Mouse (Mus musculus) stomach, embryonic 15.5 days (tissue): ENCODE measurements around the gene Plekhg3. TPM values are rescaled to one million over a fixed set of nuclear protein-coding genes. Genes with fewer than 3 reads are reported as not detected.

Source experiments
- ATAC-seq: fragments of 200-750 bp; cut with Nextera tagmentation; 2 replicates; pipeline ENCODE4 v1.8.0; 2017; ENCODE audit warnings: low read depth, moderate number of reproducible peaks, moderate TSS enrichment; ENCODE audit not compliant: insufficient read depth, low FRiP score
- H3K27ac ChIP-seq: fragments of 300-500 bp; sonication (generic); 2 replicates; pipeline ENCODE4 v1.5.1; 2015; ENCODE audit warnings: mild to moderate bottlenecking, inconsistent platforms
- H3K27me3 ChIP-seq: fragments of 300-500 bp; sonication (generic); replicated peaks from 2 replicates; pipeline ENCODE4 v1.6.1; 2015; ENCODE audit warnings: inconsistent platforms
- H3K36me3 ChIP-seq: fragments of 300-500 bp; sonication (generic); 2 replicates; pipeline ENCODE4 v1.6.1; 2015; ENCODE audit warnings: inconsistent platforms
- H3K4me1 ChIP-seq: fragments of 300-500 bp; sonication (generic); 2 replicates; pipeline ENCODE4 v1.6.1; 2015; ENCODE audit warnings: inconsistent platforms
- H3K4me2 ChIP-seq: fragments of 300-500 bp; sonication (generic); 2 replicates; pipeline ENCODE4 v1.6.1; 2015; ENCODE audit warnings: mild to moderate bottlenecking, inconsistent platforms
- H3K4me3 ChIP-seq: fragments of 300-500 bp; sonication (generic); replicated peaks from 2 replicates; pipeline ENCODE4 v1.5.1; 2015; ENCODE audit warnings: inconsistent platforms
- H3K9ac ChIP-seq: fragments of 300-500 bp; sonication (generic); 2 replicates; pipeline ENCODE4 v1.6.1; 2015; ENCODE audit warnings: inconsistent platforms
- H3K9me3 ChIP-seq: fragments of 300-500 bp; sonication (generic); 2 replicates; pipeline ENCODE4 v1.6.1; 2016; ENCODE audit warnings: inconsistent platforms
- WGBS: fragments of 180-500 bp; shearing (Covaris S2); methylation state at CpG from one replicate; pipeline ENCODE4 v1.1.7; 2015; 5-methylcytosine and 5-hydroxymethylcytosine counted together
- polyA plus RNA-seq: library from polyadenylated mRNA; unstranded; fragments of >200 nt; fragmentation: Nextera tagmentation; extraction: Ambion mirVana; gene quantifications from 2 replicates; pipeline ENCODE4 v1.2.1, GENCODE M21; 2015

The Plekhg3 gene
- polyA plus RNA-seq, 1 experiment from 2014 or later = 11.5 TPM

- H3K27me3 ChIP-seq = no peaks in the 10 kb centered on the region
- 87% methylated on average over 9 of the region's 9 CpGs for WGBS
- no peaks in the 10 kb centered on the region for H3K9me3 ChIP-seq
- no peak overlapping the region for H3K4me3 ChIP-seq
- no peak overlapping the region for H3K4me2 ChIP-seq
- no peaks in the 10 kb centered on the region for H3K4me1 ChIP-seq
- ATAC-seq = no peak
- H3K9ac ChIP-seq = no peak overlapping the region
- no peak overlapping the region for H3K27ac ChIP-seq
- peaks cover 39% of the 10 kb centered on the region for H3K36me3 ChIP-seq
Observed at GRCm38 (mm10) chr12:76576061-76576460, 45.4 kb downstream of the Plekhg3 start.

- no peak for ATAC-seq
- Histone ChIP-seq H3K9ac (no peak overlapping the region), H3K4me3 (no peak overlapping the region), H3K9me3 (no peaks in the 10 kb centered on the region), H3K36me3 (peaks cover 39% of the 10 kb centered on the region), H3K27me3 (no peaks in the 10 kb centered on the region), H3K27ac (no peak overlapping the region), H3K4me1 (no peaks in the 10 kb centered on the region), H3K4me2 (no peak overlapping the region)
- 95% methylated on average over 8 of the region's 8 CpGs for WGBS
Observed at GRCm38 (mm10) chr12:76576806-76577205, 46.1 kb downstream of the Plekhg3 start.

GRCm38 (mm10) chr12:76577858-76578257, 47.2 kb downstream of the Plekhg3 start:
- Histone ChIP-seq H3K27ac (no peak overlapping the region), H3K27me3 (no peaks in the 10 kb centered on the region), H3K9ac (no peak overlapping the region), H3K9me3 (no peaks in the 10 kb centered on the region), H3K4me2 (no peak overlapping the region), H3K36me3 (peaks cover 39% of the 10 kb centered on the region), H3K4me1 (peaks cover 4% of the 10 kb centered on the region), H3K4me3 (no peak overlapping the region)
- 86% methylated on average over 16 of the region's 16 CpGs for WGBS
- ATAC-seq = no peak

GRCm38 (mm10) chr12:76578465-76578864, 47.8 kb downstream of the Plekhg3 start:
- H3K27ac ChIP-seq = no peak overlapping the region
- no peak for ATAC-seq
- peaks cover 8% of the 10 kb centered on the region for H3K4me1 ChIP-seq
- H3K9me3 ChIP-seq = no peaks in the 10 kb centered on the region
- H3K36me3 ChIP-seq = peaks cover 36% of the 10 kb centered on the region
- no peak overlapping the region for H3K4me2 ChIP-seq
- no peaks in the 10 kb centered on the region for H3K27me3 ChIP-seq
- no peak overlapping the region for H3K9ac ChIP-seq
- H3K4me3 ChIP-seq = no peak overlapping the region
- WGBS = 75% methylated on average over 2 of the region's 2 CpGs

- H3K9ac ChIP-seq = no peak overlapping the region
- H3K9me3 ChIP-seq = no peaks in the 10 kb centered on the region
- no peak overlapping the region for H3K4me3 ChIP-seq
- peaks cover 31% of the 10 kb centered on the region for H3K36me3 ChIP-seq
- H3K4me1 ChIP-seq = peaks cover 8% of the 10 kb centered on the region
- WGBS = 88% methylated on average over 1 of the region's 1 CpGs
- H3K4me2 ChIP-seq = no peak overlapping the region
- H3K27ac ChIP-seq = no peak overlapping the region
- ATAC-seq = no peak
- no peaks in the 10 kb centered on the region for H3K27me3 ChIP-seq
Observed at GRCm38 (mm10) chr12:76579806-76580205, 49.1 kb downstream of the Plekhg3 start.

GRCm38 (mm10) chr12:76582139-76582538, 51.4 kb downstream of the Plekhg3 start:
- ATAC-seq = no peak
- Histone ChIP-seq H3K27ac (no peak overlapping the region), H3K4me2 (no peak overlapping the region), H3K9ac (no peak overlapping the region), H3K27me3 (no peaks in the 10 kb centered on the region), H3K4me3 (no peak overlapping the region), H3K4me1 (peaks cover 8% of the 10 kb centered on the region), H3K36me3 (peaks cover 13% of the 10 kb centered on the region), H3K9me3 (no peaks in the 10 kb centered on the region)
- 82% methylated on average over 3 of the region's 3 CpGs for WGBS

GRCm38 (mm10) chr12:76582841-76583240, 52.1 kb downstream of the Plekhg3 start:
- Histone ChIP-seq H3K4me2 (no peak overlapping the region), H3K27ac (no peak overlapping the region), H3K4me3 (no peak overlapping the region), H3K9me3 (no peaks in the 10 kb centered on the region), H3K27me3 (no peaks in the 10 kb centered on the region), H3K4me1 (peaks cover 8% of the 10 kb centered on the region), H3K36me3 (peaks cover 7% of the 10 kb centered on the region), H3K9ac (no peak overlapping the region)
- 24% methylated on average over 6 of the region's 6 CpGs for WGBS
- 0 out of 2 replicates have a peak, but pooled peaks have one; percentile 8 for ATAC-seq

GRCm38 (mm10) chr12:76583454-76583853, 52.8 kb downstream of the Plekhg3 start:
- H3K27ac ChIP-seq = no peak overlapping the region
- no peak overlapping the region for H3K9ac ChIP-seq
- peaks cover under 1% of the 10 kb centered on the region; the same call in 1 of the 2 replicates for H3K36me3 ChIP-seq
- H3K4me1 ChIP-seq = peaks cover 8% of the 10 kb centered on the region
- WGBS = 94% methylated on average over 7 of the region's 7 CpGs
- H3K4me2 ChIP-seq = no peak overlapping the region
- no peak for ATAC-seq
- no peaks in the 10 kb centered on the region for H3K27me3 ChIP-seq
- no peak overlapping the region for H3K4me3 ChIP-seq
- H3K9me3 ChIP-seq = no peaks in the 10 kb centered on the region

- Histone ChIP-seq H3K4me3 (no peak overlapping the region), H3K9me3 (no peaks in the 10 kb centered on the region), H3K27me3 (no peaks in the 10 kb centered on the region), H3K27ac (no peak overlapping the region), H3K9ac (no peak overlapping the region), H3K4me1 (peaks cover 14% of the 10 kb centered on the region), H3K36me3 (no peaks in the 10 kb centered on the region), H3K4me2 (no peak overlapping the region)
- ATAC-seq = no peak
Observed at GRCm38 (mm10) chr12:76585028-76585427, 54.3 kb downstream of the Plekhg3 start.

- no peaks in the 10 kb centered on the region for H3K9me3 ChIP-seq
- no peak overlapping the region for H3K27ac ChIP-seq
- H3K27me3 ChIP-seq = no peaks in the 10 kb centered on the region
- H3K4me1 ChIP-seq = peaks cover 14% of the 10 kb centered on the region
- H3K4me2 ChIP-seq = no peak overlapping the region
- WGBS = 73% methylated on average over 11 of the region's 11 CpGs
- ATAC-seq = no peak
- H3K4me3 ChIP-seq = no peak overlapping the region
- H3K9ac ChIP-seq = no peak overlapping the region
- no peaks in the 10 kb centered on the region for H3K36me3 ChIP-seq
Observed at GRCm38 (mm10) chr12:76587357-76587756, 56.7 kb downstream of the Plekhg3 start.

- ATAC-seq = no peak
- Histone ChIP-seq H3K27me3 (no peaks in the 10 kb centered on the region), H3K4me1 (peaks cover 19% of the 10 kb centered on the region), H3K9me3 (no peaks in the 10 kb centered on the region), H3K36me3 (no peaks in the 10 kb centered on the region), H3K9ac (no peak overlapping the region), H3K4me2 (no peak overlapping the region), H3K4me3 (no peak overlapping the region), H3K27ac (peak overlapping the region; percentile 46; the same call in 1 of the 2 replicates)
- WGBS = 42% methylated on average over 6 of the region's 6 CpGs
Observed at GRCm38 (mm10) chr12:76589531-76589930, 58.8 kb downstream of the Plekhg3 start.

GRCm38 (mm10) chr12:76591037-76591436, 60.3 kb downstream of the Plekhg3 start:
- H3K9me3 ChIP-seq = no peaks in the 10 kb centered on the region
- no peak overlapping the region for H3K4me2 ChIP-seq
- H3K4me3 ChIP-seq = no peak overlapping the region
- no peak overlapping the region for H3K27ac ChIP-seq
- 89% methylated on average over 3 of the region's 3 CpGs for WGBS
- ATAC-seq = no peak
- no peak overlapping the region for H3K9ac ChIP-seq
- no peaks in the 10 kb centered on the region for H3K27me3 ChIP-seq
- peaks cover 21% of the 10 kb centered on the region for H3K4me1 ChIP-seq
- no peaks in the 10 kb centered on the region for H3K36me3 ChIP-seq

- Histone ChIP-seq H3K4me3 (no peak overlapping the region), H3K36me3 (no peaks in the 10 kb centered on the region), H3K9ac (no peak overlapping the region), H3K9me3 (no peaks in the 10 kb centered on the region), H3K4me2 (no peak overlapping the region), H3K27me3 (no peaks in the 10 kb centered on the region), H3K4me1 (peaks cover 21% of the 10 kb centered on the region), H3K27ac (no peak overlapping the region)
- ATAC-seq = no peak
- WGBS = 58% methylated on average over 1 of the region's 1 CpGs
Observed at GRCm38 (mm10) chr12:76592213-76592612, 61.5 kb downstream of the Plekhg3 start.
